Mouse (Mus musculus): ENCODE data around the gene Nsun4.

Nsun4 gene

GRCm38 (mm10) chr4:116053399-116053961 lies at the start of gene Nsun4:
TSS of gene Nsun4 (minus strand) at chr4:116053876.
- DNase-seq (ENCODE audit: low spot score) = peak; percentile 93

DNA sequence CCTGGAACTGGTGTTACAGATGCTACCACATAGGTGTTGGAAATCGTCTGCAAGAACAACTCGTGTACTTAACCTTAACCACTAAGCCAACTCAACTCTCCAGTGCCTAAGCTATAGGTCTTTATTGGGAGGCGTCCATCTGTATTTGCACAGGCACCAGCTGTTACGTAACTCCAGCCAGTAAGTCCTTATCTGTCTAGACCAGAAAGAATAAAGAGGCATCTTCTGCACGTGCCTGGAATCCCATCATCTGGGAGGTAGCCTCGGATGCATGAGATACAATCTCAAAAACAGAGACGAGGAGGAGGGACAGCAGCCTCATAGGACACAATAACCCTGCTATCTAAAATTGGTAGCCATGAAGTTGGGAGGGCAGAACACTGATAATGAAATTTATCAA lies 47.3 kb upstream of the Nsun4 start:
- DNase-seq (ENCODE audit: low spot score) = no peak

DNA sequence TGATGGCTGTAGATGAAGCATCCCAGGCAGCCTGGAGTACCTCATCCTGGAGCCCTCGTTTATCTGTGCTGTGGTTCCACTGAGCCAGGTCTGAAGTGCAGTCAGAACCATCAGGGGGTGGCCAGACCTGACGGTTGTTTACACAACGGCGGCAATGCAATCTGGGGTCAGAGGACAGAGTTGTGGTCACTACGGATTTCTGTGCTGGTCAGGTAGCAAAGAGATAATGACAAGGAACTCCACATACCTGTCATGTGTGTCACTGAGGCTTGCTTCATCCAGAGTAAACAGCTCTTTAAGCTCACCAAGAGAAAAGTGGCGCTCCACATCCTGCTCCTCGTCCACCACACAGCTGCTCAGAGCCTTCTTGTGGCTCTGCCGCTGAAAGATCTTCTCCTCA lies 43.5 kb upstream of the Nsun4 start:
- no peak for DNase-seq (ENCODE audit: low spot score)

GRCm38 (mm10) chr4:116096291-116096690 lies 42.6 kb upstream of the Nsun4 start:
- DNase-seq (ENCODE audit: low spot score) = no peak

DNA sequence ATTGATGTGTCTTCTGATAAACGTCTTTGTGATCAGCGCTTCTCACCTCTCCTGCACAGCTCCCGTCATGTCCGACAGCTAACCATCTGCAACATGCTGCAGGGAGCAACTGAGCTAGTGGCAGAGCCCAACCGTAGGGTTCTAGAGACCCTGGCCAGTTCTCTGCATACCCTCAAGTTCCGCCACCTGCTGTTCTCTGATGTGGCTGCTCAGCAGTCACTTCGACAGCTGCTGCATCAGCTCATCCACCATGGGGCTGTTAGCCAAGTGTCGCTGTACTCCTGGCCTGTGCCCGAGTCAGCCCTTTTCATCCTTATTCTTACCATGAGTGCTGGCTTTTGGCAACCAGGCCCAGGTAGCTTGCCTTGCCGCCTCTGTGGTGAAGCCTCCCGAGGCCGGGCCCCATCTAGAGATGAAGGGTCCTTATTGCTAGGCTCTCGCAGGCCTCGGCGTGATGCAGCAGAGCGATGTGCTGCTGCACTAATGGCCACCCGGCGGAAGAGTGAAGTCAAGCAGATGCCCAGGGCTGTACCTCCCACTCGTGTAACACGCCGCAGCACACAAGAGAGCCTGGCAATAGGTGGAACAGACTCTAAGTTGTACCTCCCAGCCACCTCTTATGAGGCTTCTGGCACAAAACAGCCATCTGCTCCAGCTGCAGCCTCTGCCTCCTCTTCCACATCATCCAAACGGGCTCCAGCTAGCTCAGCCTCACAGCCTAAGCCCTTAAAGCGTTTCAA lies 35.0 kb upstream of the Nsun4 start:
- DNase-seq (ENCODE audit: low spot score) = no peak

- no peak for DNase-seq (ENCODE audit: low spot score)
These were observed 23.8 kb upstream of the Nsun4 start for GRCm38 (mm10) chr4:116077240-116078095.

DNA sequence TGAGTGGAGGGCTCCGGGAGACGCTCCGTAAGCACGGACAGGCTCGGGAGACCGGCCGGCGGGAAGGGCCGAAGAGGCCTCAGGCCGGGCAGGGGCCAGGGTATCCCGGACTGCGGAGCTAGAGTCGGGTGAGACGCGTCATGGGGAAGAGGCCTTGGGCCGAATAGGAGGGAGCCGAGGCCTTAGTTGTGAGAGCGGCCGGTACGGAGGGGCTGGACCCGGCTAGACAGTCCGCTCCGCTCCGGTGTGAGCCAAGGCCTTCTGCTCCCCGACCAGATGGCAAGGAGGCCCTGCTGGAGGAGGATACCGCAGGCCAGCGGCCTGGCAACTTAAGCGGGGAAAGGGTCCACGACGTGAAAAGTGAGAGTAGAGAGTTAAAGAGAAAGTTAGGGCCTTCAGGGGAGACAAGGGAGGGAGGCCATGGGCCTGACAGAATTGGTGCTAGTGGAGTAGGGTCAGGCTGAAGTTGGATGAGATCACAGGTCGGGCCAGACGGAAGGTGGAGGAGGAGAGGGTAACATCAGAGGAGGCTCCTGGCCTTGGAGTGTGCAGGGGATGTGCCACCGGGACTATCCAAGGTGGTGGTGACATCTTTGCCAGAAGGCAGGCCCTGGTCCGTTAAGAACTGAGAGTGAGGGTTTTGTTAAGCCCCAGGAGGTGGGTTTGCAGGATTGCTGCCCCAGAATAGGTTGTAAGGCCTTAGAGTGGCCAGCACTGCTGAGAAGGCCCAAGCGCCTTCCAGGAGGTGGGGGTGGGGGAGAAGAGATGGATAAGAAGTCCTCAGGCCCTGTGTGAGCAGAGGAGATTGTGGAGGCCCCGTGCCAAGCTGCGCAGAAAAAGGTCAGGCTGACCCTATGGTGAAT lies 22.9 kb upstream of the Nsun4 start:
- DNase-seq (ENCODE audit: low spot score) = peak; percentile 51

- peak; percentile 64 for DNase-seq (ENCODE audit: low spot score)
These were observed 22.1 kb upstream of the Nsun4 start for GRCm38 (mm10) chr4:116075631-116076368.

DNA sequence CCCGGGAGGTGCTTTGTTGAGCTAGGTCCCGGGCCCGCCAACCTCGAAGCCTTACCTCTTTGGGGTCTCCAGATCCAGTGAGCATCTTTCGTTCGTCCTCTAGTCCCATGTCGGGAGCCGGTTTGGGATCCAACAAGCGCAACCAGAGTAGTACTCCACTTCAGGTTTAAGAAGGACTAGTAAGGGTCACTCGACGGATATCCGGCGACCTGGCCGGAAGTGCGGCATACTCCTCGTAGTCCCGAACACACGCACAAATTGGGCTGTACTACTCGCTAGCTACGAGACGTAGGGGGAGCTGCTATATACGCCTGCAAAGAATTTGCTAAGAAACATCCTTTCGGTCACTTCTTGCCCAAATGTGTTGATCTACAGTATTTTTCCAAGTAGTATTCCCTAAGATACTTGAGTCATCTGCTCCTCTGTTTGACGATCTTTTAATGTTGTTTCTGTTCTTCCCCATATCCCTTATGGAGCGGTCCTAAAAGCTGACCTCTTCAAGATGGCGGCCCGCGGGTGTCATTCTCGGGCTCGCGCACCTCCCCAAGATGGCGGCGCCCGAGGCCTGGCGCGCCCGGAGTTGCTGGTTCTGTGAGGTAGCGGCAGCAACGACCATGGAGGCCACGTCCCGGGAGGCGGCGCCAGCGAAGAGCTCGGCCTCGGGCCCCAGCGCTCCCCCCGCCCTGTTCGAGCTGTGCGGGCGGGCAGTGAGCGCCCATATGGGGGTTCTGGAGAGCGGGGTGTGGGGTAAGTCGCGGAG lies 21.4 kb upstream of the Nsun4 start, which contains the start of the genes Uqcrh and Lrrc41:
Gene Uqcrh, minus strand, starts transcription at position 211 of the 760 bp plus-strand sequence.
Gene Lrrc41, plus strand, starts transcription at position 409 of the 760 bp plus-strand sequence.
- peak; percentile 98 for DNase-seq (ENCODE audit: low spot score)

- peak; percentile 44 for DNase-seq (ENCODE audit: low spot score)
These were observed 20.5 kb upstream of the Nsun4 start for GRCm38 (mm10) chr4:116074145-116074675.

- DNase-seq (ENCODE audit: low spot score) = peak; percentile 45
These were observed 19.5 kb upstream of the Nsun4 start for GRCm38 (mm10) chr4:116073146-116073545.

GRCm38 (mm10) chr4:116070116-116070515 lies 16.4 kb upstream of the Nsun4 start:
- DNase-seq (ENCODE audit: low spot score) = no peak

GRCm38 (mm10) chr4:116063855-116064254 lies 10.2 kb upstream of the Nsun4 start:
- DNase-seq (ENCODE audit: low spot score) = no peak

DNA sequence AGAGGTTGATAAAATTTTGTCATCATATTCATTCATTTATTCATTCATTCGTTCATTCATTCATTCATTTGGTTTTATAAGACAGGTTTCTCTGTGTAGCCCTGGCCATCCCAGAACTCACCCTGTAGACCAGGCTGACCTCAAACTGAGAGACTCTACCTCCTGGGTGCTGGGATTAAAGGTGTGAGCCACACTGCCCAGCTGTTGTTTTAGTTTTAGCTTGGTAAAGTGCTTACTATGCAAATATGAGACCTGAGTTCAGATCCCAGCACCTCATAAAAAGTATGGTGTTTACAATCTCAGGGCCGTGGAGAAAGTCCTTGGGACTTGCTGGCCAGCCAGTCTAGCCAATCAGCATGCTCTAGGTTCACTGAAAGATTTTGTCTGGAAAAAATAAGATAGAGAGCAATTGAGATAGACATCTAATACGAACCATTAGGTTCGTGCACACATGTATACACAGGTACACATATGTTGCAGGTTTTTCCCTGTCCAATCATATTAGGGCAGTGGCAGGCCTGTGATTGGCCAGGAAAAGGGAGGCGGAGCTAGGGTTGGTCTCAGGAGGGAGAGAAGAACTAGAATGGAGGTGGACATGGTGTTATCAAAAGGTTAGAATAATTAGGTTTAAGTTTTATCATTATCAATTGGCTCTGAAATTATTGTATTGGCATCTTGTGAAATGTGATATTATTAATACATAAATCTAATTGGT lies 5.5 kb upstream of the Nsun4 start:
- DNase-seq (ENCODE audit: low spot score) = no peak

DNA sequence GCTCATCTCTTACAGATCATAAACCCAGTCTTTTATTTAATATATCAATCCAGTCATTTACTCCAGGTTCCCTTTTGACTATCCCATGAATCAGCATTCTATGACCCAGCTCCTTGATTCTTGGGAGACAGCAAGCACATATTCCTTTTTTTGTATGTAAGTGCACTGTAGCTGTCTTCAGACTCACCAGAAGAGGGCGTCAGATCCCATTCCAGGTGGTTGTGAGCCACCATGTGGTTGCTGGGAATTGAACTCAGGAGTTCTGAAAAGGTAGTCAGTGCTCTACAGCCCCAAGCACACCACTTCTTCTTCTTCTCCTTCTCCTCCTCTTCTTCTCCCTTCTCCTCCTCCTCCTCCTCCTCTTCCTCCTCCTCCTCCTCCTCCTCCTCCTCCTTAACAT lies 3.9 kb upstream of the Nsun4 start:
- no peak for DNase-seq (ENCODE audit: low spot score)

GRCm38 (mm10) chr4:116052526-116053293 lies 966 bp downstream of the Nsun4 start:
- DNase-seq (ENCODE audit: low spot score) = peak; percentile 78

DNA sequence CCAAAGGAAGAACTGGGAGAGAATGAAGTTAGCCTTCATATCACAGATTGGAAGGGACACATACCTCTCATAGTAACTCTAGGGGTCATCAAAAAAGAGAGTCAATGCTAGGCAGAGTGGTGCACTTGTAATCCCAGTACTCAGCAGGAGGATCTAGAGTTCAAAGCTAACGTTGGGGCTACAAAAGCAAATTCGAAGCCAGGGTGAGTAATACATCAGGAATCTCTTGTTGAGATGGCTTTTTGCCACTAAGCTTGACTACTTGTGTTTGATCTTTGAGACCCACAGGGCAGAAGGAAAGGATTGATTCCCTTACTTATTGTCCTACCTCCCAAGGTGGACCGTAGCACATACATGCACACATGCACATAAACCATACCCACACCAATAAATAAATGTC lies 4.5 kb downstream of the Nsun4 start:
- no peak for DNase-seq (ENCODE audit: low spot score)

GRCm38 (mm10) chr4:116048130-116048920 lies 5.4 kb downstream of the Nsun4 start:
- no peak for DNase-seq (ENCODE audit: low spot score)

Data from embryo, embryonic 10 days (tissue).